Mouse (Mus musculus) cerebellum, adult (tissue): ENCODE results near the gene Drosha.
"Not testable (repeated sequence)": the region's sequence is repeated elsewhere in the genome, so short reads cannot be mapped to it uniquely, and the experiment has no call there.

ENCODE experiments used
- ATAC-seq: cut with Nextera tagmentation; 2 replicates; pipeline ENCODE4 v1.9.2; 2017; ENCODE audit warnings: mild to moderate bottlenecking, moderate library complexity, mixed read lengths; ENCODE audit not compliant: insufficient number of reproducible peaks, low FRiP score, low TSS enrichment

The Drosha gene

GRCm38 (mm10) chr15:12919967-12920870 lies 95.6 kb downstream of the Drosha start:
- no peak for ATAC-seq

- ATAC-seq = no peak
Measured at GRCm38 (mm10) chr15:12921901-12922300, 97.3 kb downstream of the Drosha start.

GRCm38 (mm10) chr15:12923826-12924225 lies 99.2 kb downstream of the Drosha start:
- ATAC-seq = no peak

GRCm38 (mm10) chr15:12931481-12931880 lies 106.9 kb downstream of the Drosha start:
- ATAC-seq = no peak

- ATAC-seq = no peak
Measured at GRCm38 (mm10) chr15:12936217-12936732, 111.7 kb downstream of the Drosha start.

- not testable (repeated sequence) for ATAC-seq
Measured at GRCm38 (mm10) chr15:12937326-12937725, 112.7 kb downstream of the Drosha start.

GRCm38 (mm10) chr15:12941106-12941505 lies 116.5 kb downstream of the Drosha start:
- ATAC-seq = no peak

GRCm38 (mm10) chr15:12941651-12942180 lies 117.1 kb downstream of the Drosha start:
- no peak for ATAC-seq

GRCm38 (mm10) chr15:12942424-12942823 lies 117.8 kb downstream of the Drosha start:
- no peak for ATAC-seq

GRCm38 (mm10) chr15:12958051-12958450 lies 133.4 kb downstream of the Drosha start:
- ATAC-seq = no peak

GRCm38 (mm10) chr15:12962179-12962578 lies 137.6 kb downstream of the Drosha start:
- no peak for ATAC-seq

- ATAC-seq = no peak
Measured at GRCm38 (mm10) chr15:12965209-12965608, 140.6 kb downstream of the Drosha start.

- ATAC-seq = no peak
Measured at GRCm38 (mm10) chr15:12968815-12969214, 144.2 kb downstream of the Drosha start.

GRCm38 (mm10) chr15:12972441-12972840 lies 147.8 kb downstream of the Drosha start:
- ATAC-seq = no peak
